In genomic region chr3:86762036-86762415, GRCm38 (mm10) we compare ENCODE assay signal across 13 mouse cellular contexts.
DNase-seq lines count a peak whose midpoint lies in the region; ATAC-seq lines count a peak whose summit lies in the region.
"Had no signal": no experiment of that assay in that cellular context is flagged by ENCODE, and none has a peak within 500 bp of the region (broad histone marks: within the 10 kb centered on the region; RNA-seq: fewer than 3 reads in every experiment).

No protein-coding gene starts in this region.

- 90% methylated on average over 6 of the region's 6 CpGs for WGBS in embryonic facial prominence, embryonic 10.5 days
- 85% methylated on average over 6 of the region's 6 CpGs for WGBS in hindbrain, embryonic 14.5 days
- WGBS in midbrain, embryonic 13.5 days, result 76% methylated on average over 6 of the region's 6 CpGs

- H3K27ac ChIP-seq in embryonic facial prominence, embryonic 10.5 days (replicated peaks), result 0 out of 2 replicates have a peak overlapping the region, but pooled peaks have one; percentile 6
- peak overlapping the region; percentile 57 for H3K27ac ChIP-seq in hindbrain, embryonic 14.5 days
- H3K27ac ChIP-seq in midbrain, embryonic 13.5 days, result no peak overlapping the region
- H3K27ac ChIP-seq: heart, adult 2 months; liver, embryonic 14.5 days; stomach, embryonic 15.5 days had no signal

- peaks cover 18% of the 10 kb centered on the region for H3K4me1 ChIP-seq in embryonic facial prominence, embryonic 10.5 days
- peaks cover 2% of the 10 kb centered on the region; the same call in 1 of the 2 replicates for H3K4me1 ChIP-seq in hindbrain, embryonic 14.5 days (replicated peaks; ENCODE audit: control insufficient read depth, insufficient read depth, low read length)
- H3K4me1 ChIP-seq in midbrain, embryonic 13.5 days (replicated peaks), result peaks cover 3% of the 10 kb centered on the region; the same call in 1 of the 2 replicates
- H3K4me1 ChIP-seq: stomach, embryonic 15.5 days had no signal

- H3K4me2 ChIP-seq in hindbrain, embryonic 14.5 days (replicated peaks), result no peak overlapping the region
- H3K4me2 ChIP-seq in midbrain, embryonic 13.5 days (replicated peaks), result no peak overlapping the region
- H3K4me2 ChIP-seq: stomach, embryonic 15.5 days had no signal

- no peak overlapping the region for H3K4me3 ChIP-seq in embryonic facial prominence, embryonic 10.5 days
- no peak overlapping the region for H3K4me3 ChIP-seq in hindbrain, embryonic 14.5 days (replicated peaks; ENCODE audit: low read length)
- no peak overlapping the region for H3K4me3 ChIP-seq in midbrain, embryonic 13.5 days (replicated peaks)
- H3K4me3 ChIP-seq: erythroblast, embryonic 14.5 days; heart, adult 2 months; stomach, embryonic 15.5 days had no signal

- H3K9ac ChIP-seq in hindbrain, embryonic 14.5 days, result no peak overlapping the region
- no peak overlapping the region for H3K9ac ChIP-seq in midbrain, embryonic 13.5 days (replicated peaks)
- H3K9ac ChIP-seq: liver, embryonic 14.5 days; stomach, embryonic 15.5 days had no signal

- DNase-seq in cerebellum, postnatal 25 days, result no peak
- no peak for DNase-seq in embryonic facial prominence, embryonic 10.5 days (ENCODE audit: low spot score)
- no peak for DNase-seq in hindbrain, embryonic 14.5 days (ENCODE audit: low spot score)
- DNase-seq in adrenal gland, postnatal 4 days (ENCODE audit: low spot score in 2 of 2), result no peak
- DNase-seq in left cerebral cortex, adult 8-10 months (ENCODE audit: low spot score in 2 of 2), result no peak
- DNase-seq in lung, postnatal 25 days (ENCODE audit: low spot score), result no peak

- no peaks in the 10 kb centered on the region for H3K9me3 ChIP-seq in embryonic facial prominence, embryonic 10.5 days
- H3K9me3 ChIP-seq in hindbrain, embryonic 14.5 days (ENCODE audit: control insufficient read depth, low read length), result no peaks in the 10 kb centered on the region
- no peaks in the 10 kb centered on the region for H3K9me3 ChIP-seq in midbrain, embryonic 13.5 days
- H3K9me3 ChIP-seq: stomach, embryonic 15.5 days had no signal

- H3K27me3 ChIP-seq in embryonic facial prominence, embryonic 10.5 days (replicated peaks; ENCODE audit: low read depth, poor library complexity, severe bottlenecking), result no peaks in the 10 kb centered on the region
- H3K27me3 ChIP-seq in hindbrain, embryonic 14.5 days (ENCODE audit: control insufficient read depth, insufficient read depth, low read length), result no peaks in the 10 kb centered on the region
- H3K27me3 ChIP-seq in midbrain, embryonic 13.5 days, result no peaks in the 10 kb centered on the region
- H3K27me3 ChIP-seq: CH12.LX; stomach, embryonic 15.5 days had no signal

- peaks cover 11% of the 10 kb centered on the region for H3K36me3 ChIP-seq in embryonic facial prominence, embryonic 10.5 days (replicated peaks)
- no peaks in the 10 kb centered on the region for H3K36me3 ChIP-seq in hindbrain, embryonic 14.5 days (replicated peaks; ENCODE audit: control insufficient read depth, insufficient read depth)
- no peaks in the 10 kb centered on the region for H3K36me3 ChIP-seq in midbrain, embryonic 13.5 days
- H3K36me3 ChIP-seq: stomach, embryonic 15.5 days had no signal

- 0 out of 2 replicates have a peak, but pooled peaks have one; percentile 26 for ATAC-seq in cerebellum, adult (ENCODE audit: insufficient number of reproducible peaks, low FRiP score, low TSS enrichment)
- no peak; the same call in 1 of the 2 replicates for ATAC-seq in hindbrain, embryonic 14.5 days (ENCODE audit: low FRiP score)
- ATAC-seq in midbrain, embryonic 13.5 days, result peak; percentile 69; the same call in 1 of the 2 replicates
